Mouse (Mus musculus) spleen, postnatal 4 days (tissue): ENCODE data around the gene Usp2.
A peak's percentile ranks its signal among the peaks of the same experiment; 100 is the strongest.
"Not testable (repeated sequence)": the region's sequence is repeated elsewhere in the genome, so short reads cannot be mapped to it uniquely, and the experiment has no call there.

Experiments
- DNase-seq, 2 experiments: peaks; one replicate each; pipeline ENCODE4 v3.0.0; 2022; ENCODE audit warnings: low spot score in 2 of 2

Gene Usp2

DNA sequence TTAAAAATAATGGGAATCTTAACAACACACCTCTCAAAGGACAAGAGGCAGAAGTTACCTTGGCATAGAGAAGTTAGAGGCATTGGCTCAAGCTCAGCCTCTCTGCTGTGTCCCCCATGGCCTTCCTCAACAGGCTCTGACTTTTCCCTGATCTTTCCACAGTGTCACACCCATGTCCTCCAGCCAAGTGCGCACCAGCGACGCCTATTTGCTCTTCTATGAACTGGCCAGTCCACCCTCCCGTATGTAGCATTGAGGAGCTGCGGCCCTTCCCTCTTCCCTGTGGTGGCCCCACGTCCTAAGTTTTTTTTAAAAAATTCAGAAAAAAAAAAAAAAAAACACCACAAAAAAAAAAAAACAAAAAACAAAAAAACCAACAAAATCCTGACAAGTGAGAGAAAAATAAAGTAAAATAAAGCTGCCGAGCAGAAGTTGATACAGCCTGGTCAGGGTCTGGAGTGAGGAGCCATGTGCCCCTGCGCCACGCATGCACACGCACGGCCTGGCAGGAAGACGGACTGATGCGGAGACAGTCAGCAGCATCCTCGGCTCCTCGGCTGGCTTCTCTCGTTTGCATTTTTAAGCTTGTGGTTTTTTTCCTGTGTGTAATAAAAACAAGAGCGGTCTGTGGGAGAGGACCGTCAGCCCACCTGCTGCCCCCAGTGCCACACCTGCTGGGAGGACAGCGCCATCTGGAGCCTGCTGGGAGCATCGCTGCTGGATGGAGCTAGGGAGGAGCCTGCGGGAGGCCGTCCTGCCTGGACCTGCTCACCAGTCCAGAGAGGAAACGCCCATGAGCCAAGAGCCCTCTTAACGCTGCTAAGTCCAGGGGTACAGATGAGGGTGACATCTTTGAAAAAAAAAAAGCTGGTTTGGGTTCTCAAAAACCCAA is 27.0 kb downstream of the Usp2 start:
- peak; percentile 73 to 89 for DNase-seq

DNA sequence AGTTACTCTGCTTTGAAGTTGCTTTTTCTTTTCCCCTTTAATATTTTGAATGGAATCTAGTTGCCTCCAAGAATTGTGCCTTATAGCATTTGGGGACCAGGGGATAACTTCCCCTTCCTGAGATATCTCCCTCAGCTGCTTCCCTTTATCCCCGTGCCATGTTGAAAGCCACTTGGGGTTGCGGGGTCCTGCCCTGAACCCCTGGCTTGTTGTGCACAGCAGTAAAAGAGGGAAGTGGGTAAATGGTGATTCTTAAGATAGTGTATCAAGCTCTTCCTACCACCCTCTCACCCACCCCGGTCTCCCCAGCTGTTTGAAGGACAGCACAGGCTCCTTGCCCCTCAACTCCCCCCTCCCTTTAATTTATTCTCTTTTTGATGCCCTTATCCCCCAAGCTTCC is 27.9 kb downstream of the Usp2 start:
- DNase-seq: no peak

DNA sequence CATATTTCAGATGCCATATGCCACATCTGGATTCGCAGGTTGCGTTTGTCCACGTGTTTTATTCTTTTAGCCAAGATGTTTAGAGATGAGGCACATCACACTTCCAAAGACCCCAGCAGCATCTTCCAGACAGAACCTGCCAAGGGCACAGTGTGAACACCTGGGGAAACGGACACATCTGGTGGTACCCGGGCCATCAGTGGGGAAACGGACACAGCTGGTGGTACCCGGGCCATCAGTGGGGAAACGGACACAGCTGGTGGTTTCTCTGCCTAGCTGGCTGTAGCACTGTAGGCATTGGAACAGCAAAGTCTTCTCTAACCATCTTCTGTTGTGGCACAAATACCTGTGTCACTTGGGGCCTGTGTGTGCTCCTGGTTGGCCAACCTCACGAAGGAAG is 29.0 kb downstream of the Usp2 start:
- DNase-seq: no peak

DNA sequence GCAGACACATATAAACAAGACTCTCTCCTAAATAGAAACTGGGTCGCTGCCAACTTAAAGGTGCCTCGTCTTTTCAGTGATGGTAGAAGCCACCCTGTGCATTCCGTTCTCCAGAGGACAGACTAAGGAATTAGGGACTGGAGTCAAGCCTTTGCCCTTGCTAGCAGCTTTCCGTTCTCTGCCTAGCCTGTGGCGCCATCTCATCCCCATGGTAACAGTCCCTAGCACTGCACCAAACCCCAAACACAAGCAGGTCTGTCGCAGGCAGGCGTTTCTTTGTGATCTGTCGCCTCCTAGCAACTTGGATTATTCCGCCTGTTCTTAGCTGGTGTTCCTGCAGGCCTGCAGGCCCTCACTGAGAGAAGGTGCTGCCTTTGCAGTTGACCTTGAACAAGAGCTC is 29.7 kb downstream of the Usp2 start:
- DNase-seq: no peak

DNA sequence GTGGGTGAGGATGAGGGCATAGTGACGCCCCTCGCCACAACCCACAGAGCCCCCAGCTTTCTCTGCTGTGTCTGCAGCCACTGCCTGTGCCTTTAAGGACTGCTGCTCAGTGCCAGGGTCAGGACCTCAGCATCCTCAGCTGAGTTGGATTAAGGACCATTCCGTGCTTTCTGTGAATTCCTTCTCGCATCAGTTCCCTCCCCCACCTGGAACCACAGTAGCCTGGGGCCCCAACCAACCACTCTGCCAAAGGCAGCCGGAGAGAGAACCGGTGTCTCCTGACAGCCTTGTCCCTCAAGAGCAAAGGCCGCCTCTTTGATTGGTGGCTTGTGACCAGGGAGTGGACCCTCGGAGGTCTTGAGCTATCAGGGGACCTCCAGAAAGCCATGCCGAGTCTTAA is 34.7 kb downstream of the Usp2 start, which contains the start of gene Mfrp:
Gene Mfrp, plus strand, starts transcription at position 240 of the 400 bp plus-strand sequence.
- no peak for DNase-seq

DNA sequence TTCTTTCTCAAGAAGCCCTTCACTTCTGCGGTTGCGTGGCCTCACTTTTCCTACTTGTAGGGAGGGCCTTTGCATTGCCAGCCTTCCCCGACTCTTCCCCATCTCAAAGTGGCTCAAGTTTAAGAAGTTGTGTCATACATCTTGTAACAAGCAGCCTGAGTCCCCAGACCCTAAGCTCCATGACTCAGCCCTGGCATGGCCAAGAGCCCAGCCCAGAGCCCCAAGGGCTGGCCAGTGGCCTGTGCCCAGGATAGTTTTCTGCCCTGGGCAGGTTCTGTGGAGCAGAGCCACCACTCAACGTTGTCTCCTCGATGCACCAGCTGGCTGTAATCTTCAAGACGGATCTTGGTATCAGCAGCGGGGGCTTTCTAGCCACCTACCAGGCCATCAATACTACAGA is 38.1 kb downstream of the Usp2 start:
- DNase-seq: no peak

DNA sequence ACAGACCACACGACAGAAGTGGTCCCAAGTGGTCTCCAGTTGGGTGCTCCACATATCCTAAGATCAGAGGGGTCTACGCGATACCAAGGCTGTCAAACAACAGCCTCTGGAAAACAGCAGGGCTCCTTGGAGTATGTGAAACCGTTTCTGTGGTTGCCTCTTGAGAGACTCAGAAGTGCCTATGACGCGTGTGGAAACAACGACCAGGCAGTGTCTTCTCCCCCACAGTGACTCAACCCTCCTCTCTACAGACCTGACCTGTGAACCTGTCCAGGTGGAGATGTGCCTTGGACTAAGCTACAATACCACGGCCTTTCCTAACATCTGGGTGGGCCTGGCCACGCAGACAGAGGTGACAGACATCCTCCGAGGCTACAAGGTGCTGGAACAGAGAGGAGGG is 39.0 kb downstream of the Usp2 start:
- no peak for DNase-seq

DNA sequence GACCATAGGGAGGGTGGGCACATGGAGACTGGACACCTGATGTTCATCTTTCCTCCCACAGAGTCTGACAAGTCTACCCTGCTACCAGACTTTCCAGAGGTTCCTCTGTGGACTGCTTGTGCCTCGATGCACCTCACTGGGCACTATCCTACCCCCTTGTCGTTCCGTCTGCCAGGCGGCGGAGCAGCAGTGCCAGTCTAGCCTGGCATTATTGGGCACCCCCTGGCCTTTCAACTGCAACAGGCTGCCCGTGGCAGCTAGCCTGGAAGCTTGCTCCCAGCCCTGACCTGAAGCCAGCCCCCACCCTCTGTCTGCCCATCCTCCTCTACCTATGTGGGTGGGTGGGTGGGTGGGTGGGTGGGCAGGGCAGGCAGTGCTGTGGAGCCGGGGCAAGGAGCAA is 39.4 kb downstream of the Usp2 start:
- DNase-seq: no peak

DNA sequence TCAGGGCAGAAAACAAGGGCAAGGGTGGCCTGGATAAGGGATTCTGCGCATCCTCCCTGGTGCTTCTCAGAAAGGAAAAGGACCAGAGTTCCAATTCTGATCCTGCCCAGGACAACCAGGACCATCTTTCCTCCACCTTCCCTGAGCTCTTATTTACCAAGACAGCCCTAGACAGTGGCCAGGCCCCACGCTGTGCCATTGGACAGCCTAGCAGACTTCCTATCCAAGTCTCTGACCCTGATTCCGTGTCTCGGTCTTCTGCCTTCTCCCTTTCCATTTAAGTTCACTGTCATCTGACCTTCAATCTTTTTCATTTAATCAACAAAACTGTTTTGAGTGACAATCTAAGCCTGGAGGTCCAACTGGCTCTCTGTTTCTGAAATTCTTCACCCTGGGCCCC is 39.8 kb downstream of the Usp2 start:
- DNase-seq: no peak

DNA sequence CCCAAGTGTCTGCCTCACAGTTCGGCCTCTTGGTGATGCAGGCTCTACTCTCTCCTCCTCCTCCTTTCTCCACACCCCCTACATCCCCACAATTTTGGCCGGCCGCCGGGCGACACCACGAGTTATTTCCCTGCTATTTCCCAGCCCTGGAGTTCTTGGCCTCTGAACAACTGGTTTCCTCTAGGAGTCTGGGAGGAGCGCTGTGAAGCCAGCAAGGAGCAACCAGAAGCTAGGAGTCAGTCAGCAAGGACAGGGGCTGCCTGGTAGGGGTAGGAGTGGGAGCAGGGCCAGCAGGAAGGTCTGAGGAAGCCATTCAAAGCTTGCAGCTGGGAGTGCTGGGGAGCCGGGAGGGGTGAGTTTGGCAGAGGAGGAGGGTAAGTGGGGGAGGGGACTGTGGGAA is 40.3 kb downstream of the Usp2 start, which contains the start of gene C1qtnf5:
Gene C1qtnf5, plus strand, starts transcription at position 136 of the 400 bp plus-strand sequence.
- peak in 1 of 2 experiments; percentile 45 for DNase-seq

DNA sequence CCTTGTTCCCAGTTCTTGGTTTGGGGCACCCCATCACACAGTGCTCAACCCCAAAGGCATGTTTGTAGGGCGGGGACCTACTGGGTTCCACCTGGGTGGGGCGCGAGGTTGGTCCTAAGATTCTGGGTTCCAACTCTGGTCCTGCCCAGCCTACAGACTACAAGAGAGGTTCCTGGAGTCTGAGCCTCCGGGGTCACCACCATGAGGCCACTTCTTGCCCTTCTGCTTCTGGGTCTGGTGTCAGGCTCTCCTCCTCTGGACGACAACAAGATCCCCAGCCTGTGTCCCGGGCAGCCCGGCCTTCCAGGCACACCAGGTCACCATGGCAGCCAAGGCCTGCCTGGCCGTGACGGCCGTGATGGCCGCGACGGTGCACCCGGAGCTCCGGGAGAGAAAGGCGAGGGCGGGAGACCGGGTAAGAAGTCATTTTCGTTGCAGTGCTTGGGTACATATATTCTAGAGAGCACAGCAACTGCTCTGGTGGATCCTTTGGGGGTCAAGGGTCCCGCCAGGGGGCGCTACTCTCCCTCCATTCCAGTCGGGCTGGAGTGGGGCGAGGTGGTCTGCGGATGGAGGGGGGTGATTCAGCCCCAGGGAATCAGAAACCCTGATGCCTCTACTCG is 40.8 kb downstream of the Usp2 start:
- no peak for DNase-seq

DNA sequence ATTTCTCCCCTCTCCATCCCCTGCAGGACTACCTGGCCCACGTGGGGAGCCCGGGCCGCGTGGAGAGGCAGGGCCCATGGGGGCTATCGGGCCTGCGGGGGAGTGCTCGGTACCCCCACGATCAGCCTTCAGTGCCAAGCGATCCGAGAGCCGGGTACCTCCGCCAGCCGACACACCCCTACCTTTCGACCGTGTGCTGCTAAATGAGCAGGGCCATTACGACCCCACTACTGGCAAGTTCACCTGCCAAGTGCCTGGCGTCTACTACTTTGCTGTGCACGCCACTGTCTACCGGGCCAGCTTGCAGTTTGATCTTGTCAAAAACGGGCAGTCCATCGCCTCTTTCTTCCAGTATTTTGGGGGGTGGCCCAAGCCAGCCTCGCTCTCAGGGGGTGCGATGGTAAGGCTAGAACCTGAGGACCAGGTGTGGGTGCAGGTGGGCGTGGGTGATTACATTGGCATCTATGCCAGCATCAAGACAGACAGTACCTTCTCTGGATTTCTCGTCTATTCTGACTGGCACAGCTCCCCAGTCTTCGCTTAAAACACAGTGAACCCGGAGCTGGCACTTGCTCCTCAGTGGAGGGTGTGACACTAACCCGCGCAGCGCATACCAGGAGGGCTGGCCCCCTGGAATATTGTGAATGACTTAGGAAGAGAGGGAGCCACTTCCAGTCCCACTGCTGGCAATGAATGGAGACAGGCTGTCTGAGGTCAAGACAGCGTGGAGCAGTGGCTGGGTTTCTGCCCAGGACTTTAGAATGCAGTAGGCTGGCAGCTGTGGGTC is 41.6 kb downstream of the Usp2 start:
- DNase-seq: no peak

DNA sequence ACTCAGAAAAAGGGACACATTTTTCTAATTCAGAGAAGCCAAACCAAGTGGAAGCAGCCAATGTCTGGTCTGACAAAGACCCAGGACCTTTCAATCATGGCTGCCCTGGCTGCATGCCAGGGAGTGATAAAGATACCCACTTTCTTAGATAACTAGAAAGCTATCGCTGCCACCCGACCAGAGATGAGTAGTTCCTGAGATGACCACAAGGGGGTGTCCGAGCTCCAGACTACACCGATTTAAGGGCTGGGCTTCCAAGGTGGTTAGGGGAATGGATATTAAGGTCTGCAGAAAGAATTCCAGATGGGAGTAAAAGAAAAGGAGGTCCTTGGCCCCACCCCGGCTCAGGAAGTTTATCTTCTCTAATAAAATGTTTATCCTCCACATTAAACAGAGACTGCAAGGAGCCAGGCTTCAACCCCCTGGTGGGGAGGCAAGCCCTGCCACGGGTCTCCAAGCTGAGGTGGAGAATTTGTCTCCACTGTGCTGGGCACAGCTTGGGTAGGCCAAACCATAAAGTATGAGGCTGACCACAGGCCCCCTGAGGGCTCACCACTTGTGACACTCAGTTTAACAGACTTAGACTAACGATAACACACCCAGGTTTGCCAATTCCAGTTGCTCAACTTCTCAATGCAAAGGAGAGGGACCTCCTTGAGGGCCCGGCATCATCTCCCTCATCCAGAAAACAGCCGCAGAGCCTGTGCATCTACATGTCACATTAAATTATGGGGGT is 42.7 kb downstream of the Usp2 start:
- DNase-seq: peak; percentile 77 to 91

DNA sequence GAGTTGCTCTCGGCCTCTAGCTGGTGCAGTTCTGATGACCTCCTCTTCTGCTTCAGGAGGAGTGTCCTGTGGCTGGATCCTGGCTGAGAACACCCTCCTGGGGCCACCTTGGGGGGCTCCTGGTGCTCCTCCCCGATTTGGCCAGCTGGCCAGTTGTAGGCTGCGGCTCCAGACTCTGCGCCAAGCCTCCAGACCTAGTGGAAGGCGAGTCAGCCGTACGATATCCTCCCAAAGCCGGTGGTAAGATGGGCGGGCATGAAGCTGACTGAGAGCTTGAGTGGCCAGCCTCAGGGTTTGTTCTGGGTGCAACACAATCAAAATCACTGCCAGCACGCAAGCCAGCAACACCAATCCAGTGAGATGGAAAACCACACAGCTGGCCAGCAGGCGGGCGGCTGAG is 45.1 kb downstream of the Usp2 start:
- not testable (repeated sequence) for DNase-seq

DNA sequence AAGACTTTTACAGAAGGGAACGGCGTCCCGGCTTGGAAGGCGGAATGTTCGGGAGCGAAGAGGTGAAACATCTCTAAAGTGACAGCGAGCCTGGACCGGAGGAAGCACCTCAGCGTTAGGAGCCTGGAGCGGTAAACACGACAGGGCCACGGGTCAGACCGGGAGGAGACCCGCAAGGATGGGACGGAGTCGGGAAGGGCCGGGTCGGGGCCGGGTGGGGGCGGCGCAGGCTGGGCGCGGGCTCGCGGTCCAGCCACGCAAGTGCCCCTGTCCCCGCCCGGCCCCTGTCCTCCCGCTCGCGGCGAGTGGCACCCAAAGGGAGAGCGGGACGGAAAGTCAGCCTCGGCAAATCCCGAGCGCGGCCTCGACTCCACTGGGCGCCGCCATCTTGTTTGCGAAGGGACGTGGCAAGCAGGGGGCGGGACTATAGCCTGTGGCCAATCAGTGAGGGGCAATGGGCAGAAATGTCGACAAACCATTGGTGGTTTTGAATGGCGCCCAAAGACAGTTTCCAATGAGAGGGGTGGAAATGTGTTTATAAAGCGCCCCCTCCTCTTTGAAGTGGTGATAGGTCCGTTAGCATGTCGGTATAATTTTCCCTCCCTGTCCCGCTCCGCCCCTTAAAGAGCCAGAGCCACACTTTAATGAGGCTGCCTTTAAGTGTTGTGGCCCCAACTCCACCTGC is 46.4 kb downstream of the Usp2 start, which contains the start of the genes Gm49380 and Rnf26:
Gene Gm49380, minus strand, starts transcription at position 396 of the 685 bp plus-strand sequence.
Gene Rnf26, minus strand, starts transcription at position 413 of the 685 bp plus-strand sequence.
- DNase-seq: peak; percentile 95 to 97

DNA sequence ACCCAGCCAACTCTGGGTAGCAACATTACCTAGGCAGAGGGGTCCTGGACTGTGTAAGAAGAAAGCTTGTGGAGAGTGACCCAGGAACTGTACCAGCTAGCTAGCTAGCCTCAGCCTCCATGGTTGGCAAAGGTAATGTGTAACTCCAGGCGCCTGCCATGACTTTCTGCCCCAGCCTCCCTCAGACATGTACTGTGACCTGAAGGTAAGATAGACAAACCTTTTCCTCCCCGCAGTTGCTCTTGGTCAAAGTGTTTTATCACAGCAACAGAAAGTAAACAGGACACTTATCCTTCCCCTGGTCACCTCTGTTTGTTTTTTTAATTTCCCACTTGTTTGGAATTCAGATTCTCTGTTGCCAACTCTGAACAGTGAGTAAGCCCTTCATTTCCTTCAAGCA is 47.6 kb downstream of the Usp2 start:
- DNase-seq: no peak

DNA sequence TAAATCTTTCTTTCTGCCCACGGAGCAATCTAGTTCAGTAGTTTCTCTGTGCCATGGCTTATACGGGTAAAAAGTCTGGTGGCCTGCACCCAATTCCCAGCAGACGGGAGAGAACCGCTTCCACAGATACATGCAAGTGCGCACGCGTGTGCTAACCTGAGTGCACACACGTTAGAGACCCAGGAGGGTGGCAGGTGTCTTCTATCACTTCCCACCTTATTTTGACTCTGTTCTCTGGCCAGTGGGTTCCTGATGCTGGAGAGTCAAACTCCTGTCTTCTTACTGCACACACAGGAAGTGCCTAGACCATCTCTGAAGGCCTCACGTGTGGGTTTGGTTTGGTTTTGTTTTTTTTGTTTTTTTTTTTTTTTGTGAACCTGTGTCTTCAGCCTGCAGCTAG is 48.8 kb downstream of the Usp2 start:
- no peak for DNase-seq

DNA sequence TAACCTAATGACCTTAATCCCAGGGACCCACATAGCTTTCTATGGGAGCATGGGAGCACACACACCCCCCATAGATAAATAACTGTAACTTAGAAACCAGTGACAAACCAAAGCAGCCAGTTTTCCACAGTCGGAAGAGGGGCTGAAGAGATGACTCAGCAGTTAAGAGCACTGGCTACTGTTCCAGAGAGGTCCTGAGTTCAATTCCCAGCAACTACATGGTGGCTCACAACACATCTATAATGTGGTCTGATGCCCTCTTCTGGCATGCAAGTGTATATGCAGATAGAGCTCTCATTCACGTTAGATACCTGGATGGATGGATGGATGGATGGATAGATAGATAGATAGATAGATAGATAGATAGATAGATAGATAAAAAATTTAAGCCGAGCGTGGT is 49.4 kb downstream of the Usp2 start:
- no peak for DNase-seq

DNA sequence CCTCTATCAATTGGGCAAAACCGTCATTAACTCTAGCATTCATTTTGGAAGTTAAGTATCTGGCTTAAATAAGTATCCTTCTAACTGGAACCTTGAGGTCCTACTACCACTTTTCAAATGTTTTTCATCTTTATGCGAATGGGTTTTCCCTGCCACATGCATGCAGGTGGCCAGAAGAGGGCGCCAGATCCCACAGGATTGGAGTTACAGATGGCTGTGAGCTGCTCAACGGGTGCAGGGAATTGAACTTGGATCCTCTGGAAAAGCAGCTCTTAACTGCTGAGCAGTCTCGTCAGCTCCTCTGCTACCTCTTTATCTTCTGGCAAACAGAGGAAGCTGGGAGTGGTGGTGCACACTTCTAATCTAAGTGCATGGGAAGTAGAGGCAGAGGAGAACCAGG is 52.2 kb downstream of the Usp2 start:
- peak; percentile 62 to 88 for DNase-seq

DNA sequence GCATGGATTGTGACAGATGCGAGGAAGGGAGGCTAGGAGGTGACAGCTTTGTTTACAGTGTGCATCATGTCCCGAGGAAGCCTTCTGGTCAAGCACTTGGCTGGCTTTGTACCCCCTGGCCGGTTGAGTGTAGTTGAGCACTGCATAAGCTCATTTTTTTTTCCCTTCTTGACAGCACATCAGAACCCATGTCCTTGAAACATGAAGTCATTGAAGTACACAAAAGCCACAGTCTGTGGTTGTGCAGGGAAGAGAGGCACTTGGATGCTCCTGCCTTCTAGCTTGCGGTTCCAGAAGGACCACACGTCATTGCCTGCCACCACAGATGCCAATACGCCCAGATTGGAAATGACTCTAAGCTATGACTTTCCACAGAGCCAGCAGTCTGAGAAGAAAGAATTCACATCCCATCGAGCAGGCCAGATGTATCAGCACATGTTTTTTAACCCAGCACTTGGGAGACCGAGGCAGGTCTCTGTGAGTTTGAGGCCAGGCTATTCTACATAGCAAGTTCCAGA is 53.2 kb downstream of the Usp2 start:
- no peak for DNase-seq

DNA sequence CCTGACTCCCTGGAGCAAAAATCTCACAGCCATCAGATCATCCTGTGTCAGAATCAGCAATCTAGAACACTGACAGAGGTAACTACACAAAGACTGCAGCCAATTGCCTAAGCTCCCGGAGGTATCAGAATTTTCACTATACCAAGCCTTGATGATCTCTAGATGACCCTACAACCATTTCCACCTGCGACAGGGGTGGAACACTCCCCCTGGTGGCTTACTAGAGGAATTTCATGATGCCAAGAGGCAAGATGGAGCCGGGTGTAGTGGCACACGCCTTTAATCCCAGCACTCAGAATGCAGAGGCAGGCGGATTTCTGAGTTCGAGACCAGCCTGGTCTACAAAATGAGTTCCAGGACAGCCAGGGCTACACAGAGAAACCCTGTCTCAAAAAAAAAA is 57.5 kb downstream of the Usp2 start:
- no peak for DNase-seq
